Mouse (Mus musculus) gastrocnemius, postnatal 4 days (tissue): ENCODE measurements around the gene Dusp3. TPM values are rescaled to one million over a fixed set of nuclear protein-coding genes. Genes with fewer than 3 reads are reported as not detected.
A peak's percentile ranks its signal among the peaks of the same experiment; 100 is the strongest.
"Not testable (repeated sequence)": the region's sequence is repeated elsewhere in the genome, so short reads cannot be mapped to it uniquely, and the experiment has no call there.

Experiments
- DNase-seq, 2 experiments: peaks; one replicate each; pipeline ENCODE4 v3.0.0; 2021 to 2022; ENCODE audit warnings: low spot score in 2 of 2, mixed read lengths in 2 of 2
- total RNA-seq, 2 experiments: library from RNA; stranded (reverse); gene quantifications; 2 replicates each; pipeline ENCODE4 v1.2.3; 2021

Dusp3 gene
- total RNA-seq, 2 experiments from 2014 or later, result 140 to 145 TPM

DNA sequence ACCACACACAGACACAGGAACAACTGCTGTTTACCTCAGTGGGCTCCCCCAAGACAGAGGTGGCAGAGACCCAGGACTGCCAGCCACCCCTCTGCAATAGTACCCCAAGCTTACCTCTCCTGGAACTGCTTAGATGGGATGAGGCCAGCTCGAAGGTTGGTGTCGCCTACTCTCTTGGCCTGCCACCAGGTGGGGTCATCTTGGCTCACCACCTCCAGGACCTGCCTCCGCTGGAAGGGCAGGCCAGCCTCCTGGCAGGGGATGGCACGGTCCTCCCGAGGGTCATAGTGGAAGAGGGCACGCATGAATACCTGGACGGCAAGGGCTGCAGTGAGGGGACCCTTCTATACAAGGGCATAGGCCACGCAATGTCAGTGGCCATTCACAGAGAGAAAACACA lies 26.4 kb upstream of the Dusp3 start:
- DNase-seq, result no peak

DNA sequence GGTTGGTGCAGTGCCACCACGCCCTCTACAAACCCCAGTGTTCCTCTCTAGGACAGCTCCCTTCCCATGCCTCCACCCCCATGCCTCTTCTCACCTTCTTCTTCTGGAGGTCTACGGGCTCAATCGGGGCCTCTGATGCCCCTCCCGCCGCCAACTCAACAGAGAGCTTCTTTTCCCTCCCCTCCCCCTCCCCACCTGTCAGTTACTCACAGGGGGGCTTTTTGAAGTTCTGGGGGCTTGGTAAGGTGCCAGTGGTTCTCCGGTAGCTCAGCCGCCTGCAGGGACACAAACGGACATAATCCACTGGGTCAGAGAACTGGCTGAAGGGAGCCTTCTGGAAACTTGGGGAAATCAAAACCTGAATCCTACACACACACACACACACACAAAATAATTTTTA lies 24.7 kb upstream of the Dusp3 start:
- DNase-seq, result no peak

DNA sequence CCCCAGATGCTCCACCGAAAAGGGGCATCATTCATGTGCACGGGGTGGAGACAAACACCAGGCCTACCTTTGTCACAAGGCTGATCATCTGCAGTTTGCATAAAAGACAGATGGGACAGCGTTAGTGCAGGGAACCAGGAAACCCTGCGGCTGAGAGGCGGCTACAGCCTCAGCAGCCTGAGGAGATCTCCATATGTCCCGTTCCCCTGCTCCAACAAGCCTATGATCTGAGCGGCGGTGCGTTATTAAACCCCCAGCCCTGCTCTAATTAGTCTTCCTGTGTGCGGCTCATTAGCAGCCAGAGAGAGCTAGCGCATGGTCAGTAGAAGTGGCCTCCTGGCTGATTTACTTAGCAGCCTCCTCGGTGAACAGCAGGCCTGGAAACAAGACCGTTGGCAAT lies 23.3 kb upstream of the Dusp3 start:
- DNase-seq, result no peak

DNA sequence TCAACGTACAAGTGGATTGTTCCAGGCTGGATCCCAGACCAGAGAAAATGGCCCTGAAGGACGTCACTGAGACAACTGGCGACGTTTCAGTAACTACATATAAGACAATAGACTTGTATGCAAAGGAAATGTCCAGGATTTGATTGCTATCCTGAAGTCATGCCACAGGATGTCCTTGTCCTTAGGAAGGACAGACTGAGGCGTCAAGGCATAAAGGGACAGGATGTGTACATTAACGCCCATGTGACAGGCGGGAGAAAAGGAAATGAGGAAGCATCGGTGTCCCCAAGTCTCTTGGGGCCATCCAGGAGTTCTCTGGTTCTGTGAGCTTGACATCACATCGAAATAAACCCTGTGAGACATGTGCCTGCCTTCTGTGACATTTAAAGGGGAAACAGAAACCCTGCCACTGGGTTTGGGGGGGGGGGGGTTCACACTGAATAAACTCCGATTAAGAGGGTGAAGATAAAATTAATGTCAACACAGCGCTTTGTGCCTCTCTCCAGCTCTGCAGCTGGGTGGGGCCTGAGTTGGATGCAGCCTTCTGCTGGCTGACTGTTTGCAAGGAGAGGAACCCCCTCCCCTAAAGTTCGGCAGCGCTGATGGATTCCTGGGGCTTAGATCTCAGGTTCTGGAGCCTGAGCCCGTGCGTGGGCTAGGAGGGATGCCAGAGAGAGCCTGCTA lies 22.3 kb upstream of the Dusp3 start:
- DNase-seq, result no peak

DNA sequence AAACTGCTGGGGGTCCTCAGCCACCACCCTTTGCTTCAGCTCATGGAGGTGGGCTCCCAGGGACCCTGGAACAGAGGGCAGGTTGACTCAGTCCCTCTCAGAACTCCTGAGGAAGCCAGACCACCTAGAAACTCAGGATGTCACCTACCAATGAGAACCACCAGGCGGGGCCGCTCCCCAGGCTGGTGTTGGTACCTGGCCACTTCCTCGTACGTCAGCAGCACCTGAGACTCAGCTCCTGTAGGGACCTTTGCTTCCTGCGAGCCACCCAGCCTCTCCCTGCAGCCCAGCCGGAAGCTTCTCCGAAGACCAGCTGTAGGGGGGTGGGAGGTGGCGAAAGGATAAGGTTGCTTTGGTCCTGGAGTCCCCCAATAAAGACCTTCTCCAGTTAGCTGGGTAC lies 21.6 kb upstream of the Dusp3 start:
- DNase-seq, result no peak

DNA sequence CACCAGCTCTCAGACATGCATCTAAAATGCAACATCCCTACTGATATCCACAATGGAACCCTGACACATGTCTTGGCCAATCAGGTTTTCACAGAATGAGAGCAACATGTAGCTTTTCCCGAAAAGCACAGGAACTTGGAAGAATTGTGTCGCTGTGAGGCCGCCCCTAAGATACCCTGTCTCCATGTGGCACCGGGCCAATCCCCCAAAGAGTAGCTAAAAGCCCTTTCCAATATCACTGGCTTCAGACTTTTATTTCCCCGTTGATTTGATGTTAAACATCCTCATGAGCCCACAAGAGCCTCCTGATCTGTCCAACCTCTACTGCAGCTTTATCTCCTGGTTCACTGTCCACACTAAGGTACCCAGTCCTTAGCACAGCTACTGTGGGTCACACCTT lies 19.9 kb upstream of the Dusp3 start:
- no peak for DNase-seq

DNA sequence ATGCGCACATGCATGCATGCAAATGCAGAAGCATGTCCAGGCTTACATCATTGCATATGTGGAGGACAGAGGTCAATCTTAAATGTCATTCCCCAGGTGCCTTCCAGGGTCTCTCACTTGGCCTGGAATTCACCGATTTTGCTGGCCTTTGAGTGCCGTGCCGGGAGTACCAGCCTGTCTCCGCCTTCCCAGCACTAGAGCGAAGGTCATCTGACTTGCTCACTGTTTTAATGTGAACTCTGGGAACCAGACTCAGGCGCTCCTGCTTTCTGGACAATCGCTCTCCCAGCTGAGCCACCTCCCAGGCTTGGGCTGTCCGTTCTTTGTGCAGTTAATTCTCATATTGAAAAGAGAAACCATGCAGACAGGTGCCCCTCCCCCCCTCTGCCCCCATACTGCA lies 19.5 kb upstream of the Dusp3 start:
- DNase-seq, result no peak

DNA sequence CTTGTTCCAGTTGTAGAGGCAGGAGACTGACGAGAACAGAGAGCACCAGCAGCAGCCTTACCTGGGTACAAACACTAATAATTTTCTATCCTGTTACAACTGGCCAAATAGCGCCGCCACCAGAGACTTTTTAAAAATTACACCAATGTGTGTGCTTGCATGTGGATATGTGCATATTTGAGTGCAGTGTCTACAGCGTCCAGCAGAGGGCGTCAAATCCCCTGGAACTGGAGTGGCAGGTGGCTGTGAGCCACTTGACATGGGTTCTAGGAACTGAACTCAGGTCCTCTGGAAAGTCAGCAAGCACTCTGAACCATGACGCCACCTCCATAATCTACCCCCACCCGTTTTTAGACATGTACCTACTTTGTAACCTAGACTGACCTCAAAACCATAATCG lies 17.4 kb upstream of the Dusp3 start:
- no peak for DNase-seq

DNA sequence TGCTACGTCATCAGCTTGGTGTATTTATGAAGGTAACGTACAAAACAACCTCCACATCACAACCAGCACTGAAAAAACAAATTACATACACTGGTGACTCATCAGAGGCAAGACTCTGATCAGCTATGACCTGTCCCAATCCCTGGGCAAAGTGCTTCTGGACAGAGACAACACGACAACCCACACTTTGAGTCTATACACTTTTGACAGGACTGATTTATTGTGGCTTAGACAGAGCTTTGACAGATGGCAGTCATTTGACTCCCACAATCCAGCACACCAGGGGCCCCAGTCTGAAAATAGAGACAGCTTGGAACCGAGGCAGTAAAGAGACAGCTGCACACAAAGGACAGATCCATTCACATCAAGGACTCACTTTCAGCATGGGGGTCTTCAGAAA lies 12.7 kb upstream of the Dusp3 start:
- DNase-seq, result no peak

DNA sequence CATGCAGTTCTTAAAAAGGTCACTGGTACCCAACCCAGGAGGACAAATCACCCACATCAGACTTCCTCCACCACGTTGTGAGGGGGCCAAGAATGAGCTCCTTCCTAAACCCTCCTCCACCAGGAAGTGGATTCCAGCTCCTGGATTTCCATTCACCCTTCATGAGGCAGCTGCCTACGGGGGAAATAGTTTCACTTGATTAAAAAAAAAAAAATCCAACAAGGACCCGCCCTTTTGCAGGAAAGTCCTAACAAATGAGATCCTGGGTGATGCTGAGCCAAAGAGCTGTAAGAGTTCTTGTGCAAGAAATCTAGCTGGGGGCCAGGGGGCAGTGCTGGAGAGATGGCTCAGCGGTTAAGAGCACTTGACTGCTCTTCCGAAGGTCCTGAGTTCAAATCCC lies 11.4 kb upstream of the Dusp3 start:
- no peak for DNase-seq

DNA sequence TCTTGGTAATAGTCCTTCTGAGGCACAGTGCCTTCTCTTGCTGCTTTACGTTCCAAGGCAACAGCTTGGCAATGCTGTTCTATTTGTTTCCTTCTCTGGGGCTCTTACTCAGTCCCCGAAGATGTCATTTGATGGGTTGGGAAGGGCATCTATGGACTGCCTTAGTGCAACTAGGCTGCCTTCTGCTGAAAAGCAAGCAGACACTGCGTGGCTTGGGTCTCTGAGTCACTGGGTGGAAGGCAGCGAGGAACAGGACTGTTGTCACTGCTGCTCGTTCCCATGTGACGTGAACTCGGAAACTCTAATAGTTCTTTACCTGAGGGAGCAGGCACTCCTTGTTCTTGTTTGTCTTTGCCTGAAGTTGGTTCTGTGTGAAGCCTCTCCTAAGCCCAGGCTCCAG lies 9.1 kb upstream of the Dusp3 start:
- DNase-seq, result no peak

DNA sequence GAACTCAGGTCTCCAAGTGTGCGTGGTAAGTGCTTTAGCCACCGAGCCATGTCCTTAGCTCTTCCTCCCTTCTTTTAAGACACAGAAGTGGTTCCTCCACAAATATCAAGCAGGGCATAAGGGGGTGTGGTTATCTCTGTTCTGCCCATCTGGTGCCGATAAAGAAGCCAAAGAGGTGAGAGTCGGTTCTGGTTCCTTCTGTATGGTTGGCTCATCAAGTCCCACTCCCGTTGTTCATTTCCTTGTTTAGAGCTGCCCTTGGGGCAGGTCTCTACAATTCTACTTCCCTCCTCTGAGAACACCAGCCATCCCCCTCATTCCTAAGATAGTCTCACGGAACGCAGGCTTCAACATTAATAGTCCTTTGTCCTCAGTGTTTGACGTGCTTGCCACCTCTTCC lies 7.3 kb upstream of the Dusp3 start:
- no peak for DNase-seq

DNA sequence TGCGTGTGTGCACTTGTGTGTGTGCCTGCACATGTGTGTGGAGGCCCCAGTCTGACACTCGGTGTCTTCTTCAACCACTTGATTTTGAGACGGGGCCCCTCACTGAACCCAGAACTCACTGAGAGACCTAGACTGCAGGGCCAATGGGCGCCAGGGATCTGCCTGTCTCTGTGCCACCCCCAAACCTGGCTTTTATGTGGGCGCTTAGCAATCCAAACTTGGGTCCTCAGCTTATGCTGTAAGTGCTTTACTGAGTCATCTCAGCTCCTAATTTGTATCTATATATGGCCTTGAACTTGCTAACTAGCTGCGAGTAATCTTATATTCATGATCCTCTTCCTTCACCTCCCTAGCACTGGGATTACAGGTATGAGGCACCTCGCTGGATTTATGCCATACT lies 5.6 kb upstream of the Dusp3 start:
- no peak for DNase-seq

DNA sequence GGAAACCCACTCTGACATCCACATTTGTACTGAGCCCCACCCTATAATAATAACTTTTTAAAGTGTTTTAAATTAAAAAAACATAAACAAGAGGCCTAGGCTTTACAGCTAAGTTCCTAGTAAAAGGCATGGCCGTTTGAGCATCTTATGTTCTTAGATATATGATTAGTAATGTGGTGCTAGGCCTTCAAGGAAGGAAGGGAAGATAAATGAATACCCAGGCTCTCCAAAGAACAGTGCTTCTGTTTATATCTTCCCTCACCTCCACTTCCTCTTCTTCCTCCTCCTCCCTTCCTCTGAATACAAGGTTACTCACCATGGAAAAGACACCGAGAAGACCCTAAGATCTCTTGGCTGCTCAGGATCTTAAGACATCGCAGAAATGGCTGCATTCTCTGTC lies 5.0 kb upstream of the Dusp3 start:
- no peak for DNase-seq

DNA sequence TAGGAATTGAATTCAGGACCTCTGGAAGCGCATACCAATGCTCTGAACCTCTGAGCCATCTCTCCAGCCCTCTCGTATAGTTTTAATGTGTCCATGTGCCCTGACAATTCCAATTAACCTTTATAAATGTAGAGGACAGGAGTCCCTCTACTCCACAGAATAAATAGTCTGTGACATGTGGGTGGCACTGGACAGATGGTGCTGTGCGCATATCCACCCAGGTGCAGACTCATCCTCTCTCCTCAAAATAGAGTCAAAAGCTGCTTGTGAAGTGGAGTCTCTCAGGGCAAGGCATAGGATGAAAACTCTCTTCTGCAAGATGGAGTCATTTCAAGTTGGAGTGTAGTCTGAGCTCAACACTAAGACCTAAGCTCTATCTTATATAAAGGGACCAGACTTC lies 3.4 kb upstream of the Dusp3 start:
- DNase-seq, result no peak

DNA sequence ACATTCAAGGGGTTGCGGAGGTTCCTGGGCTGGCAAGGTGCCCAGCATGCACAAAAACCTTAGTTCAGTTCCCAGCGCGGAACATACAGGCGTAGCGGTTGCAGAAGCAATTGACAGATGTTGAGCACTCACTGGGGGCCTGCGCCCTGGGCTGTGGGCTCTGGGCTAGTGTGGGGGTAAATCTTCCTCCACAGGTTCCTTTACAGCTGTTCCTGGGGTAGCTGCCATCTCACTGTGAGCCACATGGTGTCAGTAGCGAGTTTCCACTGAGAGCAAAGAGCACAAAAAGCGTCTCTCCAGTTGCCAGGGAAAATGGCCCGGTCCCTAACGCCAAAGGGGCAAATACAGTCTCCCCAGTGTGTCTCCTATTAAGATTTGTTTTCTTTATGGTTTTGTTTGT lies 823 bp downstream of the Dusp3 start:
- DNase-seq, result peak; percentile 50 to 85

DNA sequence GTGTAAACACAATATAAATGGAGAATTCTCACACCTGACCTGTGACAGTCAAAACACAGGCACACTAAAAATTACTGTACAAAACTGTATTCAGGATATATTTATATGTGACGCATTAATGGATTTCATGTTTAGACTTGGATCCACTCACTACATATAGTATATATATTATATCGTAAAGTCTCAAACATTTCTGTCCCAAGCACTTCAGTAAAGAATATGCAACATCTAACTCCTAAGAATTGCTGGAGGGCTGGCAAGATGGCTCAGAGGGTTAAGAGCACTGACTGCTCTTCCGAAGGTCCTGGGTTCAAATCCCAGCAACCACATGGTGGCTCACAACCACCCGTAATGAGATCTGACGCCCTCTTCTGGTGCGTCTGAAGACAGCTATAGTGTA lies 1.4 kb downstream of the Dusp3 start:
- not testable (repeated sequence) for DNase-seq

DNA sequence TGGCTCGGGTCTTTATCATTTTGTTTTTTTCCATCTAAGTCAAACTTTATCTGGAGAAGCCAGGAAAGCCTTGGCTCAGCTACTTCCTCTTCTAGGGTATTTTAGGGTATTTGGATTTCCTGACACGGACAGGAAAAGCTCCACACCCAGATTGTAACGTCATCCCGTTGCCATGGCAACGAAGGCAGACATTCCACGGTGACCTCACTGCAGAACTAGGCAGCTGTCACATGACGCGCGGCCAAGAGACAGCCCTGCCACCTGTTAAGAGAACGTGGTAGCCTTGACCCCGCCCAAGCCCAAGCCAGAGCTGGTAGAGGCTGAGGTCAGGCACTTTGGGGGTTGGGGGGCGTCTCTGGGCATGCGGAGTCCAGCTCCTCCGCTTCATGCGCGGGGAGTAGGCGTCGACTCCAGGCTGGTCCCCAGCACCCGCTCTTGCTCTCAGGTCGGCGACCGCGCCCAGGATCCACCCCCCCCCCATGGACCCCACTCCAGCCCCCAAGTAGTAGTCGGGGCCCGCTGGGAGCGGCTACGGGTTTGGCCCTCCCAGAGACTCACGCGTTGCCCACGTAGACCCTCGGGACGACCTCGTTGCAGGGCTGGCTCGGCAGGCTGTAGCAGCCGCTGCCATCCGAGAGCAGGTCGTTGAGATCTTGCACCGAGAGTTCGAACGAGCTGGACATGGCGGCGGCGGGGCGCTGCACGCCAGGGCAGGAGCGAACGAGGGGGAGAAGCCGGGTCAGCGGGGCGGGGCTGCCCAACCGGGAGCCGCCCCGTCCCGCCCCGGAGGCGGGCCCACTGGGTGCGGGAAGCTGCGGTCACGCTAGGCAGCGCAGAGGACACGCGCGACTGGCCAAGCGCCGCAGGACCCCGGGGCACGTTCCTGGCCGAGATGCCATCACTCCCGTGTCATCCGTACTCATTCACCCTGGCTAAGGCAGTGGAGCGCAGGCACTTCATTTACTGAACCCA lies 2.5 kb downstream of the Dusp3 start, which contains the start of gene Cfap97d1:
TSS of gene Cfap97d1 (plus strand) at position 226 of the 972 bp plus-strand sequence.
- peak; percentile 83 to 93 for DNase-seq

DNA sequence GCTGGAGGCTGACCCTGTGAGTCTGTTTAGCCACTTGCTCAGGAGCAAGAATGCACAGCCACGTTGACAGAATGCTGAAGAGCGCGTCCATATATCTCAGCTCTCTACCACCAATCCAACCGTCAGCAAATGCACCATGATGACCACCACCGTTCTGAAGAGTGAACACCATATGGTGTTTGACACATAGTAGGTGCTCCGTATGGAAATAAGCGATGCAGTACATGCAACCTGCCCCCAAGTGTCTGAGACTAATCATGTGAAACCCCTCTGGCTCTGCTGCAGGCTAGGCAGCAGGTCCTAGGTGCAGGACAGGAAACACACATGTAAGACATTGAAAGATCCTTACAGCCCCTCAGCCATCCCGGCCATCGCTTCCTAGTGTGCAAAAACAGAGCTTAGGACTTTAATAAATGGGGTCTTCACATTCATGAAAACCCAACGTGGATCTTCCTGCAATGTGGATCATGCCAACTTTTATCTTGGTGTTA lies 3.3 kb downstream of the Dusp3 start:
- no peak for DNase-seq

DNA sequence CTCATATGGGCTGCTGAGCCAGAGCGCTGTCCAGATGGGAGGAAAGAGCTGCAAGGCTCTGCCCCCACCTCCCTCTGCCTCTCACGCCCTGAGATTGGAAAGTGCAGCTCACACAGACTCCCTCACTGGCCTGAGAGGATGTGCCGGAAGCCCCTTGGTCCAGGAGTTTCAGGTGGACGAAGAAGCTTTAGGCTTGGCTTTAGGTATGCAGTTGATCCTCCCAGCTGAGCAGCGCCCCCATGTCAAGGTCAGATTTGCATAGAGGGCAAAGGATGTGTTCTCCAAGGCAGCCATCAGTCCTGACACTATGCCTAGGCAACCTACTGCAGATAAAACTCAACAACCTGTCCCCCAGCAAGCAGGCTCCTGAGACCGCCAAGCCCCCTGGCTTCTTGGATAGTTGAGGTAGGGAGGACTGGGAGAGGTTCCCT lies 3.8 kb downstream of the Dusp3 start:
- DNase-seq, result no peak

DNA sequence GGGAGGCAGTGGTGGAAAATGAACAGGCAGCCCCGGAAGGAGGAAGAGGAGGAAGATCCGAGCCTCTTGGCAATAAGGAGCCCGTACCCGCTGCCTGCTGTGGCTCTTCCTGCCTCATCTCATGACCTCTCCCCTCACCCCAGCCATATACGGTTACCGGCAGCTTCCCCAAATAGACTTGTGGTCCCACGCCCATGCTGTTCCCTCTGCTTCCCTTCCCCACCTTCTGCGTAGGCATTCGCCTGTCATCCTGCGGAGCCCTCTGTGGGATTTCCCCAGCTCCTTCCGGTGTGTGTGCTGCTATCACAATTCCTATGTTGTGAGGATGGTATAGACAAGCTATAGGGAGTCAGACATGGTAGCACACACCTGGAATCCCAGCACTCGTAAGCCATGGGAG lies 5.0 kb downstream of the Dusp3 start:
- DNase-seq, result no peak

DNA sequence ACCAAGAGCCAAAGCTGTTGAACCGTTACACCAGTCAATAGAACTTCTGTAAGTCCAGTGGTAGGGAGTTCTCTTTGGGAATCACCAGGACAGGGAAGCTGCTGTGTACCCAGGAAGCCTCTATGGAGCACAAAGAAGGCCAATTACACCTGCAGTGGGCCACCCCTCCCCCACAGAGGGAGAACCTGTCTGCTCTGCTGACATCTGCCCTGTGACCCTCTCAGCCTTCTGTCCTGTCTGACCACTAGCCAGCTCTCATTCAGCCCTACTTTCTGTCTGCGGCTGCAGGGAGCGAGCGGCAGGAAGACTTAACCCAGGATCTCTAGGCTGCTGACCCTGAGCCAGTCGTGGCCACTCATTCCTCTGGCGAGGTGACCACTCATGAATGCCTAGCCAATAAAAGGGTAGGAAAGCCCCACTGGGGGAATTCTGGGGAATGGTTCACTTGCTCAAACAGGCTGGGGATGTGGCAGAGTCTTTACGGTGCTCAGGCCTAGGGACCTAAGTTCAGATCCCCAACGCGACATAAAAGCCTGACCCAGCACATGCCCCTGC lies 6.1 kb downstream of the Dusp3 start:
- DNase-seq, result no peak
